Mouse (Mus musculus): ENCODE data around the gene Dcaf17. TPM values are rescaled to one million over a fixed set of nuclear protein-coding genes. Genes with fewer than 3 reads are reported as not detected.

The Dcaf17 gene
- polyA plus RNA-seq, 1 experiment from 2014 or later: 31.7 TPM

- Histone ChIP-seq H3K9me3 (ENCODE audit: control insufficient read depth, low read length) (no peaks in the 10 kb centered on the region), H3K27ac (ENCODE audit: low read depth, low read length) (no peak overlapping the region), H3K4me2 (ENCODE audit: low read depth, low read length) (no peak overlapping the region), H3K27me3 (ENCODE audit: control insufficient read depth, insufficient read depth, low read length) (peaks cover 3% of the 10 kb centered on the region; the same call in 1 of the 2 replicates), H3K4me1 (ENCODE audit: control insufficient read depth, insufficient read depth, low read length) (peaks cover 5% of the 10 kb centered on the region; the same call in 1 of the 2 replicates), H3K4me3 (ENCODE audit: low read depth, low read length) (no peak overlapping the region), H3K36me3 (ENCODE audit: control insufficient read depth, insufficient read depth, low read length) (no peaks in the 10 kb centered on the region), H3K9ac (replicated peaks; ENCODE audit: low read depth, low read length) (no peak overlapping the region)
- WGBS: 45% methylated on average over 13 of the region's 13 CpGs
- peak; percentile 59; the same call in 1 of the 2 replicates for ATAC-seq (ENCODE audit: low read depth)
Measured at GRCm38 (mm10) chr2:71122268-71123029, 67.3 kb downstream of the Dcaf17 start.

GRCm38 (mm10) chr2:71123591-71123990 is 68.5 kb downstream of the Dcaf17 start:
- H3K27ac ChIP-seq (ENCODE audit: low read depth, low read length): no peak overlapping the region
- peak; percentile 74; the same call in 1 of the 2 replicates for ATAC-seq (ENCODE audit: low read depth)
- no peak overlapping the region for H3K9ac ChIP-seq (replicated peaks; ENCODE audit: low read depth, low read length)
- H3K27me3 ChIP-seq (ENCODE audit: control insufficient read depth, insufficient read depth, low read length): no peaks in the 10 kb centered on the region; the same call in 1 of the 2 replicates
- 31% methylated on average over 2 of the region's 2 CpGs for WGBS
- H3K4me3 ChIP-seq (ENCODE audit: low read depth, low read length): no peak overlapping the region
- no peak overlapping the region for H3K4me2 ChIP-seq (ENCODE audit: low read depth, low read length)
- H3K4me1 ChIP-seq (ENCODE audit: control insufficient read depth, insufficient read depth, low read length): no peaks in the 10 kb centered on the region; the same call in 1 of the 2 replicates
- H3K9me3 ChIP-seq (ENCODE audit: control insufficient read depth, low read length): no peaks in the 10 kb centered on the region
- no peaks in the 10 kb centered on the region for H3K36me3 ChIP-seq (ENCODE audit: control insufficient read depth, insufficient read depth, low read length)

- WGBS: 87% methylated on average over 10 of the region's 10 CpGs
- Histone ChIP-seq H3K27me3 (ENCODE audit: control insufficient read depth, insufficient read depth, low read length) (no peaks in the 10 kb centered on the region), H3K4me1 (ENCODE audit: control insufficient read depth, insufficient read depth, low read length) (no peaks in the 10 kb centered on the region), H3K9ac (replicated peaks; ENCODE audit: low read depth, low read length) (no peak overlapping the region), H3K36me3 (ENCODE audit: control insufficient read depth, insufficient read depth, low read length) (no peaks in the 10 kb centered on the region), H3K9me3 (ENCODE audit: control insufficient read depth, low read length) (no peaks in the 10 kb centered on the region), H3K4me2 (ENCODE audit: low read depth, low read length) (no peak overlapping the region), H3K4me3 (ENCODE audit: low read depth, low read length) (no peak overlapping the region), H3K27ac (ENCODE audit: low read depth, low read length) (no peak overlapping the region)
- ATAC-seq (ENCODE audit: low read depth): no peak
Measured at GRCm38 (mm10) chr2:71127779-71128534, 72.8 kb downstream of the Dcaf17 start.

- no peak overlapping the region for H3K9ac ChIP-seq (replicated peaks; ENCODE audit: low read depth, low read length)
- no peak overlapping the region for H3K27ac ChIP-seq (ENCODE audit: low read depth, low read length)
- no peaks in the 10 kb centered on the region for H3K9me3 ChIP-seq (ENCODE audit: control insufficient read depth, low read length)
- ATAC-seq (ENCODE audit: low read depth): no peak
- H3K36me3 ChIP-seq (ENCODE audit: control insufficient read depth, insufficient read depth, low read length): no peaks in the 10 kb centered on the region
- H3K27me3 ChIP-seq (ENCODE audit: control insufficient read depth, insufficient read depth, low read length): no peaks in the 10 kb centered on the region
- H3K4me2 ChIP-seq (ENCODE audit: low read depth, low read length): no peak overlapping the region
- 79% methylated on average over 2 of the region's 2 CpGs for WGBS
- no peaks in the 10 kb centered on the region for H3K4me1 ChIP-seq (ENCODE audit: control insufficient read depth, insufficient read depth, low read length)
- H3K4me3 ChIP-seq (ENCODE audit: low read depth, low read length): no peak overlapping the region
Measured at GRCm38 (mm10) chr2:71130366-71130765, 75.2 kb downstream of the Dcaf17 start.

GRCm38 (mm10) chr2:71131866-71132496 is 76.9 kb downstream of the Dcaf17 start:
- Histone ChIP-seq H3K4me2 (ENCODE audit: low read depth, low read length) (no peak overlapping the region), H3K27ac (ENCODE audit: low read depth, low read length) (no peak overlapping the region), H3K9ac (replicated peaks; ENCODE audit: low read depth, low read length) (no peak overlapping the region), H3K27me3 (ENCODE audit: control insufficient read depth, insufficient read depth, low read length) (no peaks in the 10 kb centered on the region), H3K4me1 (ENCODE audit: control insufficient read depth, insufficient read depth, low read length) (no peaks in the 10 kb centered on the region), H3K9me3 (ENCODE audit: control insufficient read depth, low read length) (no peaks in the 10 kb centered on the region), H3K36me3 (ENCODE audit: control insufficient read depth, insufficient read depth, low read length) (no peaks in the 10 kb centered on the region), H3K4me3 (ENCODE audit: low read depth, low read length) (no peak overlapping the region)
- ATAC-seq (ENCODE audit: low read depth): no peak
- 92% methylated on average over 3 of the region's 3 CpGs for WGBS

GRCm38 (mm10) chr2:71134041-71134505 is 78.9 kb downstream of the Dcaf17 start:
- WGBS: 90% methylated on average over 9 of the region's 9 CpGs
- no peaks in the 10 kb centered on the region for H3K9me3 ChIP-seq (ENCODE audit: control insufficient read depth, low read length)
- no peak for ATAC-seq (ENCODE audit: low read depth)

GRCm38 (mm10) chr2:71134836-71135235 is 79.7 kb downstream of the Dcaf17 start:
- Histone ChIP-seq H3K9ac (replicated peaks; ENCODE audit: low read depth, low read length) (no peak overlapping the region), H3K4me1 (ENCODE audit: control insufficient read depth, insufficient read depth, low read length) (no peaks in the 10 kb centered on the region), H3K36me3 (ENCODE audit: control insufficient read depth, insufficient read depth, low read length) (no peaks in the 10 kb centered on the region), H3K27me3 (ENCODE audit: control insufficient read depth, insufficient read depth, low read length) (no peaks in the 10 kb centered on the region), H3K27ac (ENCODE audit: low read depth, low read length) (no peak overlapping the region), H3K9me3 (ENCODE audit: control insufficient read depth, low read length) (no peaks in the 10 kb centered on the region), H3K4me2 (ENCODE audit: low read depth, low read length) (no peak overlapping the region), H3K4me3 (ENCODE audit: low read depth, low read length) (no peak overlapping the region)
- no peak for ATAC-seq (ENCODE audit: low read depth)
- WGBS: 76% methylated on average over 5 of the region's 5 CpGs

More at GRCm38 (mm10) chr2:71134041-71134505, 78.9 kb downstream of the Dcaf17 start:
- Histone ChIP-seq H3K27ac (ENCODE audit: low read depth, low read length) (no peak overlapping the region), H3K9ac (replicated peaks; ENCODE audit: low read depth, low read length) (no peak overlapping the region), H3K4me2 (ENCODE audit: low read depth, low read length) (no peak overlapping the region), H3K27me3 (ENCODE audit: control insufficient read depth, insufficient read depth, low read length) (no peaks in the 10 kb centered on the region), H3K36me3 (ENCODE audit: control insufficient read depth, insufficient read depth, low read length) (no peaks in the 10 kb centered on the region), H3K4me1 (ENCODE audit: control insufficient read depth, insufficient read depth, low read length) (no peaks in the 10 kb centered on the region), H3K4me3 (ENCODE audit: low read depth, low read length) (no peak overlapping the region)

GRCm38 (mm10) chr2:71140622-71141021 is 85.5 kb downstream of the Dcaf17 start:
- WGBS: 77% methylated on average over 4 of the region's 4 CpGs
- H3K27me3 ChIP-seq (ENCODE audit: control insufficient read depth, insufficient read depth, low read length): no peaks in the 10 kb centered on the region
- no peak for ATAC-seq (ENCODE audit: low read depth)

More at GRCm38 (mm10) chr2:71140622-71141021, 85.5 kb downstream of the Dcaf17 start:
- Histone ChIP-seq H3K27ac (ENCODE audit: low read depth, low read length) (no peak overlapping the region), H3K9ac (replicated peaks; ENCODE audit: low read depth, low read length) (no peak overlapping the region), H3K4me1 (ENCODE audit: control insufficient read depth, insufficient read depth, low read length) (no peaks in the 10 kb centered on the region), H3K4me3 (ENCODE audit: low read depth, low read length) (no peak overlapping the region), H3K4me2 (ENCODE audit: low read depth, low read length) (no peak overlapping the region), H3K9me3 (ENCODE audit: control insufficient read depth, low read length) (no peaks in the 10 kb centered on the region), H3K36me3 (ENCODE audit: control insufficient read depth, insufficient read depth, low read length) (no peaks in the 10 kb centered on the region)
